Mouse (Mus musculus): Measurements from ENCODE around the gene Stk33.

- no peak for TF ChIP-seq CTCF (IDR thresholded peaks at IDR 0.05; ENCODE audit: insufficient read depth, low read depth, low read length)
- no peak for TF ChIP-seq POLR2A (IDR thresholded peaks at IDR 0.05; ENCODE audit: insufficient read depth, low read depth, low read length)
These were observed 110.1 kb downstream of the Stk33 start for GRCm38 (mm10) chr7:109328772-109329171.
